Mouse (Mus musculus) MEL (cell line): ENCODE data around the gene Ubc.

Experiments used
- EP300 ChIP-seq, 2 experiments: IDR thresholded peaks; 2 replicates each; pipeline ENCODE4 v1.6.1; 2011; ENCODE audit warnings: improper control_type of control experiment in 2 of 2, low read length in 2 of 2, low read depth in 1 of 2, mild to moderate bottlenecking in 1 of 2
- GABPA ChIP-seq: IDR thresholded peaks from 2 replicates; pipeline ENCODE4 v1.6.1; 2012; ENCODE audit warnings: low read depth, mild to moderate bottlenecking, inconsistent platforms, low read length, improper control_type of control experiment, moderate library complexity
- SIN3A ChIP-seq: IDR thresholded peaks from 2 replicates; pipeline ENCODE4 v1.6.1; 2012; ENCODE audit warnings: low read length, improper control_type of control experiment, inconsistent platforms

DNA sequence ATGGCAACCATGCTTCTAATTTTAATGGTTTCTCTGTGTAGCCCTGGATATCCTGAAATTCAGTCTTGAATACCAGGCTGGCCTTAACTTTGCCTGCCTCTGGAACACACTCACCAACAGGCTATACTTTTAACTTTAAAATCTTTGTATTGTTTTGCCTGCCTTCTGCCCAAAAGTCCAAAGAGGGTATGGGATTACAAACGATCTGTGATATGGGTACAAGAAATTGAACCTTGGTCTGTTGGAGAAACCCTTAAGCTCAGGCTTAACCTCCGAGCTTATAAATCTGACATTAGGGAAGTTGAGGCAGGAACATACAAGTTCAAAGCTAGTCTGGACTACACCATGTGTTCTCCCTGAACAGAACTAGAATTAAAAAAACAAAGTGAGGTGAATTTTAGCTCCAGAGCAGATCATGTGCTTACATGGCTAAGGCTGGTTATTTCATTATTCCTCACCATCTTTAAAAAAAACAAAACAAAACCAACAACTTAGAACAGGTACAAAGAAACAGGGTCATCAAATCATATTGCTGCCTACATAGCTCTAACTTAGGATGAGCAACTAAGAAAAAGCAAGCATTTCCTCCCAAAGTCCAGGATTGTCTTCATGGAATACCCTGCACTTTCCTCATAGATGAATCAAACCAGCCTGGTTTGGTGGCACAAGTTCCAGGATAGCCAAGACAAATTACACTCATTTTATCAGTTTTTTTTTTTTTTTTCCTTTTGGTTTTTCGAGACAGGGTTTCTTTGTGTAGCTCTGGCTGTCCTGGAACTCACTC, 6.2 kb downstream of the Ubc start:
- TF ChIP-seq EP300 (IDR thresholded peaks at IDR 0.05; ENCODE audit: low read depth in 1 of 2, low read length in 2 of 2): peak in 1 of 2 experiments; percentile 24; a peak in 1 of 4 replicates
- TF ChIP-seq GABPA: no peak
- TF ChIP-seq SIN3A: peak; percentile 36; the same call in 1 of the 2 replicates
